Mouse (Mus musculus): ENCODE results near the gene Ebf3. TPM values are rescaled to one million over a fixed set of nuclear protein-coding genes. Genes with fewer than 3 reads are reported as not detected.

The Ebf3 gene
- total RNA-seq, 2 experiments from 2014 or later, result 0.17 TPM; not detected in 1

DNA sequence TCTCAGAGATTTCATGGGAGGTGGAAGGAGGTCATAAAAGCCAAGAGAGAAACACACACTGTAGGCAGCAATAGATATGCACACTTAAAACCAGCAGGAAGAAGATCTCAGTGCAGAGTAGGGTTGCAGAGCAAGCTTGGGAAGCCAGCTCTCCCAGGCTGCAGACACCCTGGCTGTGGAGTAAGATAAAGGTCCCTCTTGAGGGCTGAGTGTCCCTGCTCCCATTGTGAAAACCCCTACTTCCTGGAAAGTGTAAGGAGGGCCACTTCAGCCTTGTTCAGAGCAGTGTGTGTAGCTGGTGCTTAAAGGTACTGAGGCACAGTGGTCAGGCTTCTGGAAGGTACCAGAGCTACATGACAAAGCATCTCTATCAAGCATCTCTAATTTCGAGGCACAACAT, 100.8 kb downstream of the Ebf3 start:
- no peak for ATAC-seq (replicated peaks; ENCODE audit: low FRiP score, poor library complexity, severe bottlenecking)

DNA sequence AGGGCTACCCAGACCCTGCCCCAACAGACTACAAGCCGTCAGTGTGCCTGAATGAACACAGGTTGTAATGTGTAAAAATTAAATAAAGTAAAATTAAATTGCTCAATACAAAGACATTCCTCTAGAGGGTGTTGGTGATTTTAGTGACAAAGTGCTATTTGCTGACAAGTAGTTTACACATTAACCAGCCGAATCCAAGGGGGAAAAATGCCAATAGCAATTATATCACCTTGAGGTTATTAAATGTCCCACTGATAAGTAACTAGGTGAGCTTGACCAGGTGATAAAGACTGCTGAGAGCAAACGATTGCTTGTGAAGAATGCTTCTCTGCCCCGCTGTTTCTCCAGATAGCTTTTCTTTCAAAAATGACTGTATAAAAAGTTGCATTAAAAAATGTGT, 102.9 kb downstream of the Ebf3 start:
- ATAC-seq (replicated peaks; ENCODE audit: low FRiP score, poor library complexity, severe bottlenecking), result no peak

GRCm38 (mm10) chr7:137209688-137210345, 104.4 kb downstream of the Ebf3 start:
- ATAC-seq (replicated peaks; ENCODE audit: low FRiP score, poor library complexity, severe bottlenecking), result no peak

DNA sequence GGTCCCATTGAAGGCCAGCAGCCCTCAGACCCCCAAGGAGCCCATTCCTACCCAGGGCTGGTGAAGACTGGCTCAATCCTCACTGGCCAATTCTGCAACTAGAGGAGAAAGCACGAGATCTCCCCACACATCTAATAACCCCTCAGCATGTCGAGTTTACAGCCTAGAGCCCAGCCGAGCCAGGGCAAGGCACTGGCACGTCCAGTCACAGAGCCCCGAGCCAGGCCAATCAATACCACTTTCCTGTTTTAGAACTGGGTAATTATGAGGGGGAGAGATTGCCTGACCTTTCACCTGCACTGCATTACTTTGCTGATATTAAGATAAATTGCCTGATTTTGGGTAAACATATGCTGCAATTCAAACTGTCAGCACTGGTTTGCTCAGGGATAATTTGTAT, 105.7 kb downstream of the Ebf3 start:
- no peak for ATAC-seq (replicated peaks; ENCODE audit: low FRiP score, poor library complexity, severe bottlenecking)

DNA sequence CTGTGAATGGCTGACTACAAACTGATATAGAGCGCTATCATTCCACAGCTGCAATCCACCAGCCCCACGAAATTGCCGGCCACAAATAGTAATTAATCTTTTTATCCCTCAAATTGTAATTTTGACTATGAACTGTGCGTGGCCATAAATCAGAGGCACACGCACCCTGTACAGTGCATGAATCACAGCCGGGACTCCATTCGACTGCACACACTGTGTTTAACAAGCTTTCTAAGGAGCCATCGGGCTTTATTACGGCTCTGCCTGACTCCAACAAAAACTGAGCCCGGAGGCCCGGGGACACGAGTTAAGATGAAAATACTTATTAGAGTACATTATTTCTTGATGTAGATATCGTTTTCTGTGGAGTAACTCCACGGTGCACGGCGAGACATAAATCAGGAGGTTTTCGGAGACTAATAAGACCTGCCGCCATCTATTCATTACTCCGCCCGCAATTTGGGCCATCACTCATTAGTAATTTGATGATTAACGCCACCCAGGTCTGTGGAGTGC, 107.4 kb downstream of the Ebf3 start:
- no peak for ATAC-seq (replicated peaks; ENCODE audit: low FRiP score, poor library complexity, severe bottlenecking)

DNA sequence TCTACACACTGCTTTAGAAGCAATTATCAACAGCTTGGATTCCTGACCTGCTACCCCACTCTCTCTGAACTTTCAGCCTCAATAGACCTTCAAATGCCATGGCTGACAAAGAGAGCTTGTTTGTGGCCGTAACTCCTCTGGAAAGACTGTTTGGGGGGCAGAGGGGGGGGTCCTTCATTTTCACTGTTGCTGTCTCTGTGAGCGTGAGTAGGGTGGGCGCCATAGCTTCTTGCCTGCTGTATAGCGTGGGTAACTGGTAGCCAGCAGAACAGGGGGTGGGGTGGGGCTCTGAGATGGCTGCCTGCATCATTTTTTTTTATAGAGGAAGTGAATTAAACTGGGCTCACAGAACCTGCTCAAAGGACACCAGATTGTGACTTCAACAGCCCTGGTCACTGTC, 114.7 kb downstream of the Ebf3 start:
- no peak for ATAC-seq (replicated peaks; ENCODE audit: low FRiP score, poor library complexity, severe bottlenecking)

DNA sequence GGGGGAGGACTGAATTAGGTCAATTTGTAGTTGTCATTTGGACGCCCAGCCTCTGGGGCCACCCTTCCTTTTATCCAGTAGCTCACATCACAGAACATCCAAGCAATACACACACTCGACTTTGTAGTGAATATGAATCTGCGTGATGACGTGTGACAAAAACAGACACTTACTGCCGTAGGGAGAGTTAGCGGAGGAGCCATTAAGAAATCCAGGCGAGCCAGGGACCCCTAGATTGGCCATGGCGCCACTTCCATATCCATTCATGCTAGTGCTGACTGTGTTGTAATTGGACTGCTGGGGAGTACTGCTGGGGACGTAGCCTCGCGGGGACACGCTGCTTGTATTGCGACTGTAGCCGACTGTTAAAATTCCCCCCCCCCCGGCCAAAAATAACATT, 115.3 kb downstream of the Ebf3 start:
- ATAC-seq (replicated peaks; ENCODE audit: low FRiP score, poor library complexity, severe bottlenecking), result no peak

GRCm38 (mm10) chr7:137197118-137198030, 116.9 kb downstream of the Ebf3 start:
- no peak for ATAC-seq (replicated peaks; ENCODE audit: low FRiP score, poor library complexity, severe bottlenecking)

- no peak for ATAC-seq (replicated peaks; ENCODE audit: low FRiP score, poor library complexity, severe bottlenecking)
Observed at GRCm38 (mm10) chr7:137196536-137196935, 117.7 kb downstream of the Ebf3 start.

DNA sequence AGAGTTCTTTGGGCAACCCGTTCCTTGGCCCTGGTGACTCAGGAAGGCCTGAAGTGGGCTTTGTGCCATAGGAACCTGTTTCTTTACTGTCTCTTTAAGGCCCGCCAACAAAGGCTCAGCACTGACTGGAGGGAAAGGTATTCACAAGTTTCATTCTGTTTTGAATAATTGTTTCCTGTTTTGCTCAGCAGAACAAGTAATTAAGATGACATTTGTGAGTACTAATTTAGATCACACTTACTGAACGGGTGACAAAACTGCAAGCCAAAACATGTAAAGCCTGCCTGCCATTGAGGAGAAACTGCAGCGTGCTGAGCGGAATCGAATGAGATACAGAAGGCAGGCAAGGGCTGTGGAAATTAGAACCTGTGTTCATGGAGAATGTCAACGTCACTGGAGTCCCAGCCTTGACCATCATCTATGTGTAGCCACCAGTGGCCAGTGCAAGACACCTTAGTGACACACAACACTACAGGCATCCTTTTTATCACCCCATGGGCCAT, 121.4 kb downstream of the Ebf3 start:
- no peak for ATAC-seq (replicated peaks; ENCODE audit: low FRiP score, poor library complexity, severe bottlenecking)

- no peak for ATAC-seq (replicated peaks; ENCODE audit: low FRiP score, poor library complexity, severe bottlenecking)
Observed at GRCm38 (mm10) chr7:137191889-137192288, 122.4 kb downstream of the Ebf3 start.

DNA sequence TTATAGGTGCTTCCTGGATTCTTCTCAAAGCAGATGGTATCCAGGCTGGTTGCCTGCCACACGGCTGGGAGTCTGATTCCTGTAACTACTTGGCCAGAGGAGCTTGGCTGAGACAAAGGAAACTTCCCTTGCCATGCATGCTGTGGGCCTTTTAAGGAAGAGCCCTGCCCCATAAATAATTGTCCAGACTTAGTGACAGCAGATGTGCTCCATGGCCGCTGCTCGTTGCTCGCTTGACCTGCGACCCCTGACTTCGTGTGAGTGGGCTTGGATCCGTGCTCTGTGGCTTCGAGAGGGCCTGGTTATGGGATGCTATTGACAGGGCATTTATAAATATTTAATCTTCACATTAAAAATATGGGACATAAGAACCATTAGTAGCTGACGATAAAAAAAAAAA, 142.0 kb downstream of the Ebf3 start:
- ATAC-seq (replicated peaks; ENCODE audit: low FRiP score, poor library complexity, severe bottlenecking), result no peak

GRCm38 (mm10) chr7:137159086-137159485, 155.2 kb downstream of the Ebf3 start:
- ATAC-seq (replicated peaks; ENCODE audit: low FRiP score, poor library complexity, severe bottlenecking), result no peak

- no peak for ATAC-seq (replicated peaks; ENCODE audit: low FRiP score, poor library complexity, severe bottlenecking)
Observed at GRCm38 (mm10) chr7:137154623-137155022, 159.6 kb downstream of the Ebf3 start.

GRCm38 (mm10) chr7:137151854-137152253, 162.4 kb downstream of the Ebf3 start:
- ATAC-seq (replicated peaks; ENCODE audit: low FRiP score, poor library complexity, severe bottlenecking), result no peak

DNA sequence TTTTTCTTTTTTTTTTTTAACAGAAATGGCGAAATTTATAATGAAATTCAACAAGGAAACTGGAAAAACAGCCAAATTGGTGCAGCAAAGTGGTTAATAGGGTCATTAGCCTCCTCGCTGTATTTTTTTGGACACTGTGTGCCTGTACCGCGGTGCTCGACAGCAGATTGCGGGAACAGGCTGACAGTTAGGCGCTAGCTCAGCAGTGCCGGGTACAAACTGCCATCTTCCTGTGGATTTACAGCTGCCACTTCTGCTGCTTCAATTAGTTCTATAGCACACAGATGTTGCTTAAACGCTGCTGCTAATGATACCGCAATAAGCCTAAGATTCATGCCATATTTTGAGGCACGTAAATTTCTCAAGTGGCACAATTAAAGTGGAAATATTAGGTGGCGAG, 167.1 kb downstream of the Ebf3 start:
- no peak for ATAC-seq (replicated peaks; ENCODE audit: low FRiP score, poor library complexity, severe bottlenecking)

Other genes starting within 250 kb of the Ebf3 start
- 6.9 TPM in 1 of 2 replicates, not detected in the other for gene 9430038I01Rik, start 96.3 kb upstream of the Ebf3 start, total RNA-seq (2015; ENCODE audit: low replicate concordance)
- gene 9430038I01Rik, start 96.3 kb upstream of the Ebf3 start, total RNA-seq (2017; ENCODE audit: low replicate concordance), result 0.51 and 5.0 TPM in 2 replicates
- 22.7 and 25.7 TPM in 2 replicates for gene Glrx3, start 123.2 kb upstream of the Ebf3 start, total RNA-seq (2015; ENCODE audit: low replicate concordance)
- gene Glrx3, start 123.2 kb upstream of the Ebf3 start, total RNA-seq (2017; ENCODE audit: low replicate concordance), result 27.1 and 28.6 TPM in 2 replicates

All from erythroblast, adult 5-6 weeks (primary cell).